Mouse (Mus musculus) liver, postnatal 0 days (tissue): ENCODE results near the gene Rhod.
"Not testable (repeated sequence)": the region's sequence is repeated elsewhere in the genome, so short reads cannot be mapped to it uniquely, and the experiment has no call there.

Source experiments
- CTCF ChIP-seq: sonication (generic); IDR thresholded peaks from 2 replicates; pipeline ENCODE4 v1.5.1; 2016; ENCODE audit warnings: antibody characterized with exemption, low read depth
- EP300 ChIP-seq: IDR thresholded peaks from 2 replicates; pipeline ENCODE4 v1.6.1; 2016; ENCODE audit warnings: antibody characterized with exemption, low read depth, mild to moderate bottlenecking

- TF ChIP-seq CTCF, EP300: not testable (repeated sequence)
Observed at GRCm38 (mm10) chr19:4454040-4454439, 14.8 kb upstream of the Rhod start.
